Mouse (Mus musculus): Measurements from ENCODE around the gene St7.

GRCm38 (mm10) chr6:17837676-17838075 is 144.9 kb downstream of the St7 start:
- TF ChIP-seq CTCF (conservative IDR thresholded peaks at IDR 0.05; ENCODE audit: low read length), result no peak
- TF ChIP-seq POU5F1 (IDR thresholded peaks at IDR 0.05; ENCODE audit: borderline replicate concordance, low read length), result no peak
- TF ChIP-seq NANOG (IDR thresholded peaks at IDR 0.05; ENCODE audit: borderline replicate concordance, low read length), result no peak

Data from E14TG2a.4 (cell line).